Mouse (Mus musculus) neural tube, embryonic 15.5 days (tissue): ENCODE data around the gene Rnf39. TPM values are rescaled to one million over a fixed set of nuclear protein-coding genes. Genes with fewer than 3 reads are reported as not detected.

ENCODE experiments used
- ATAC-seq: fragments of 200-750 bp; cut with Nextera tagmentation; 2 replicates; pipeline ENCODE4 v1.8.0; 2017; ENCODE audit warnings: mild to moderate bottlenecking, moderate TSS enrichment, moderate library complexity; ENCODE audit not compliant: low FRiP score
- H3K27ac ChIP-seq: fragments of 300-500 bp; sonication (generic); replicated peaks from 2 replicates; pipeline ENCODE4 v1.5.1; 2015; ENCODE audit warnings: mild to moderate bottlenecking, inconsistent platforms
- H3K27me3 ChIP-seq: fragments of 300-500 bp; sonication (generic); replicated peaks from 2 replicates; pipeline ENCODE4 v1.6.1; 2015; ENCODE audit warnings: inconsistent platforms
- H3K36me3 ChIP-seq: fragments of 300-500 bp; sonication (generic); 2 replicates; pipeline ENCODE4 v1.6.1; 2015; ENCODE audit warnings: inconsistent platforms
- H3K4me1 ChIP-seq: fragments of 300-500 bp; sonication (generic); 2 replicates; pipeline ENCODE4 v1.6.1; 2015; ENCODE audit warnings: inconsistent platforms
- H3K4me2 ChIP-seq: fragments of 300-500 bp; sonication (generic); 2 replicates; pipeline ENCODE4 v1.6.1; 2015; ENCODE audit warnings: inconsistent platforms, mild to moderate bottlenecking, moderate library complexity
- H3K4me3 ChIP-seq: fragments of 300-500 bp; sonication (generic); replicated peaks from 2 replicates; pipeline ENCODE4 v1.5.1; 2015; ENCODE audit warnings: mild to moderate bottlenecking, inconsistent platforms
- H3K9ac ChIP-seq: fragments of 300-500 bp; sonication (generic); replicated peaks from 2 replicates; pipeline ENCODE4 v1.6.1; 2015; ENCODE audit warnings: mild to moderate bottlenecking, inconsistent platforms
- H3K9me3 ChIP-seq: fragments of 300-500 bp; sonication (generic); replicated peaks from 2 replicates; pipeline ENCODE4 v1.6.1; 2016; ENCODE audit warnings: inconsistent platforms
- WGBS: fragments of 180-500 bp; shearing (Covaris S2); methylation state at CpG from one replicate; pipeline ENCODE4 v1.1.7; 2015; ENCODE audit warnings: mixed read lengths; 5-methylcytosine and 5-hydroxymethylcytosine counted together
- polyA plus RNA-seq: library from polyadenylated mRNA; unstranded; fragments of >200 nt; fragmentation: Nextera tagmentation; extraction: Ambion mirVana; gene quantifications from 2 replicates; pipeline ENCODE4 v1.2.1, GENCODE M21; 2015

Gene Rnf39
- 1.9 and 2.0 TPM in 2 replicates for polyA plus RNA-seq

DNA sequence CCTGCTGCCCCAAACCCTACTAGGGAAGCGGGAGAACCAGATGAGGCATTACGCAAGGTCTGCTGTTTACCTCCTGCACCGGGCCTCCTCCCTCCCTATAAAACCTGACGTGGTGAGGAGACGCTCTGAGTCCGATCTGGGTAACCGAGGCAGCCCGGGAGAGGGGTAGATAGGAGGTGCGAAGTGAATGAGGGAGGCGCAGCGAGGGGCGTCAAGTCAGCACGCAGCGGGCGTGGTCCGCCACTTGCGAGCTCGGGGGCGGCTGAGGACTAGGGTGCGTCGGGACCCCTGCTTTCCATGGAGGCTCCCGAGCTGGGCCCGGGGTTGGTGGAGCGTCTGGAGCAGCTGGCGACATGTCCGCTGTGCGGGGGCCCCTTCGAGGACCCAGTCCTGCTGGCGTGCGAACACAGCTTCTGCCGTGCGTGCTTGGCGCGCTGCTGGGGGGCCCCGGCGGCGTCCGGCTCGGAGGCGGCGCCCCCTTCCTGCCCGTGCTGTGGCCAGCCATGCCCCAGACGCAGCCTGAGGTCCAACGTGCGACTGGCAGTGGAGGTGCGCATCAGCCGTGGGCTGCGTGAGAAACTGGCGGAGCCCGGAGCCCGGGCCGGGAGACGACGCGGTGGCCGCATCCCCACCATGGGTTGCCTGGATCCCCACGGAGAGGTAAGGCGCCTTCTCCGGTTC, at the start of gene Rnf39:
TSS of gene Rnf39 (plus strand) at position 128 of the 681 bp plus-strand sequence.
- WGBS, result 2% methylated on average over 56 of the region's 59 CpGs
- Histone ChIP-seq H3K36me3 (no peaks in the 10 kb centered on the region), H3K4me1 (peaks cover 37% of the 10 kb centered on the region), H3K27me3 (peaks cover 34% of the 10 kb centered on the region), H3K4me3 (peak within 1 kb of the TSS; percentile 43), H3K27ac (no peak within 1 kb of the TSS), H3K4me2 (peak within 1 kb of the TSS; percentile 80), H3K9me3 (no peaks in the 10 kb centered on the region), H3K9ac (peak within 1 kb of the TSS; percentile 28)
- 0 out of 2 replicates have a peak, but pooled peaks have one; percentile 9 for ATAC-seq

DNA sequence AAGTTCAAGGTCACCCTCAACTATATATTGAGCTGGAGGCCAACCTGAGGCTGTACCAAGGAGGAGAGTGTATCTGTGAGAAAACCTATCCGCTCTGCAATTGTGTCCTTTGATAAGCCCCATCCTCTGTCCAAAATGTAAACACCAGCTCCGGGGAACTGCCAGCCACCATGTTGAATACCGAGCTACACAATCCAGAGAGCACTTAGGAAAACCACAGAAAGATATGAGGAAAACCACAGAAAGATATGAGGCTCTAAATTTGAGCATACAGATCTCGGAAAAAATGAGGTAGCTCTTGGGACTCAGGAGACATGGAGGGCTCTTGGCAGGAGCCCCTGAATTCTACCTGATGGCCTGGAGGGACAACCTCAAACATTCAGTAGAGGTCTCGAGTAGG, 49.3 kb upstream of the Rnf39 start:
- no peak overlapping the region for H3K9ac ChIP-seq
- no peak overlapping the region for H3K27ac ChIP-seq
- no peaks in the 10 kb centered on the region for H3K4me1 ChIP-seq
- no peak for ATAC-seq
- WGBS, result 78% methylated on average over 5 of the region's 5 CpGs
- no peak overlapping the region for H3K4me3 ChIP-seq
- H3K36me3 ChIP-seq, result no peaks in the 10 kb centered on the region
- H3K27me3 ChIP-seq, result no peaks in the 10 kb centered on the region
- H3K9me3 ChIP-seq, result no peaks in the 10 kb centered on the region
- H3K4me2 ChIP-seq, result no peak overlapping the region

DNA sequence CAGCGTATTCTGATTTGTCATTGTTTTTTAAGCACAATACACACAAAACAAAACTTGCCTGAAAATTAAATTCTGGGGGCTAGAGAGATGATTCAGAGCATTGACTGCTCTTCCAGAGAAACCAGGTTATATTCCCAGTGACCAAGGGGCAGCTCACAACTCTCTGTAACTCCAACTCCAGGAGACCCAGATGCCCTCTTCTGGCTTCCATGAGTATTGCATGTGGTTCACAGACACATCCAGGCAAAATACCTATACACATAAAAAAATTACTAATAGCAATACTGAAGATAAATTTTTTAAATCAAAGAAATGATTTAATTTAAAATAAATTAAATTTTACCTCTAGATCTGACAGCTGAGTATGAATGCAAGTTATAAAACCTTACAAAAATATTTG, 46.1 kb upstream of the Rnf39 start:
- H3K9me3 ChIP-seq, result no peaks in the 10 kb centered on the region
- H3K27me3 ChIP-seq, result no peaks in the 10 kb centered on the region
- no peaks in the 10 kb centered on the region for H3K4me1 ChIP-seq
- no peaks in the 10 kb centered on the region for H3K36me3 ChIP-seq
- ATAC-seq, result no peak
- H3K4me3 ChIP-seq, result no peak overlapping the region
- no peak overlapping the region for H3K9ac ChIP-seq
- H3K4me2 ChIP-seq, result no peak overlapping the region
- H3K27ac ChIP-seq, result no peak overlapping the region
- WGBS, result 94% methylated on average over 1 of the region's 1 CpGs

DNA sequence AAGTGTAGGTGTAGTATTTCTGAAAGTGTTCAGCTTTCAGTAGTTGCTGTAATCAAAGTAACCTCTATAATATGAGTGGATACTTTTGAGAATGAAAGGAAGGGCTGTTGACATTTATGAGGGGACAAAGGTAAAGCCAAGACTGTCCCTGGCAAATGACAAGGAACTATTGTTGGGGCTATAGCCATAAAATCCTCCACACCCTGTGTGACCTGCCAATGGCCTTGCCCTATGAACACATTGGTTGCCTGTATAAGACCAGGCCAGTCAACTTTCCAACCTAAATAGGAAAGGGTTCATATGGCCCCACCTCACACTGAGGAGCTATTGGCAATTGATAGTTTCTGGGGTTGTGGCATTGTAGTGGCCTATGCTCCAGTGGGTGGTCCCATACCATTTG, 45.7 kb upstream of the Rnf39 start:
- no peaks in the 10 kb centered on the region for H3K4me1 ChIP-seq
- no peaks in the 10 kb centered on the region for H3K27me3 ChIP-seq
- H3K9me3 ChIP-seq, result no peaks in the 10 kb centered on the region
- ATAC-seq, result no peak
- H3K4me3 ChIP-seq, result no peak overlapping the region
- no peak overlapping the region for H3K27ac ChIP-seq
- H3K4me2 ChIP-seq, result no peak overlapping the region
- no peak overlapping the region for H3K9ac ChIP-seq
- no peaks in the 10 kb centered on the region for H3K36me3 ChIP-seq

DNA sequence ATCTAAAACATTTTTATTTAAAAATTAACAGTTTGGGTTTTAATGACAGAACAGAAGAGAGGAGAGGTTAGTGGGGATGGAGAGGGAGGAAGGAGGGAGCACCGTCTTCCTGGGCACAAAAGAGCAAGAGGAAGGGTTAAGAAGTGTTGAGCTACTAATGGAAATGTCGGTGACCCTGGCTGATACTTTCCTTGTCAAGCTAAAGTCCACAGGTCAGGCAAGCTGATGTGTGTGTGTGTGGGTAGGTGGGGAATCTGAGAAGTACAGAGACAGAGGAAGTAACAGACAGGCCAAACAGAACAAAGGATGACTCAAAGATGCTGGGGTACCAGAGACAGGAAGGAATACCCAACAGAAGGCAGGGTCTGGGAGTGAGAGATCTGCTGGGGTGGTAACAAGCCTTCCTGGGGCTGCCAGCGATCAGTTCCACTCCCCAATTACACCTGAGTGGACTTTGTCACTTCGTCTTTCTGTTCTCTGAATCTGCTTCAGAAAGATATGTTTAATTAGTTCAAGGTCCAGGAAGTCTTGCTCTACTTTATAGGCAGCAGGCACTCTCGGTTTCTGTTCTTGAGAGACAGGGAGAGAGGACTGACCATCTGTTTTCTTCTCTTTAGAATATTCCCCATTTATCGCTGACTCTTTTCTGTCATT, 45.0 kb upstream of the Rnf39 start, which contains the start of gene Trim31:
TSS of gene Trim31 (plus strand) at position 567 of the 654 bp plus-strand sequence.
- Histone ChIP-seq H3K4me2 (no peak within 1 kb of the TSS), H3K9ac (no peak within 1 kb of the TSS), H3K4me3 (no peak within 1 kb of the TSS), H3K27ac (no peak within 1 kb of the TSS), H3K27me3 (no peaks in the 10 kb centered on the region), H3K4me1 (no peaks in the 10 kb centered on the region), H3K9me3 (no peaks in the 10 kb centered on the region), H3K36me3 (no peaks in the 10 kb centered on the region)
- no peak for ATAC-seq
- 72% methylated on average over 6 of the region's 6 CpGs for WGBS

DNA sequence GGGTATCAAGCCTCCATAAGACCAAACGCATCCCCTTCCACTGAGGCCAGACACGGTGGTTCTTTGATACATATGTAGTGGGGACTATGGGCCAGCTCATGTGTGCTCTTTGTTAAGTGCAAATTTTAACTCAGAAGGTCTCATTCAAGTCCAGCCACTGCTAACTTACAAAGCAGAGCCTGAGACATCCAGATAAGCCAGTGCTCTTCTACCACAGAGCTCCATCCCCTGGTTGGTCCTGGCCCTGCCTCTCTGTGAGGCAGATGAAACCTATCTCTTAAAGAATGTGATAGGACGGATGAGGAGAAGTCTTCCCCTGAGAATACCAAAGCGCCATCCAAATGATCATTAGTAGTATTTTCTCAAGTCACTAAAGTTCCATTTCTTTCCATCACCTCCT, 43.3 kb upstream of the Rnf39 start:
- H3K4me1 ChIP-seq, result no peaks in the 10 kb centered on the region
- H3K36me3 ChIP-seq, result no peaks in the 10 kb centered on the region
- H3K27me3 ChIP-seq, result no peaks in the 10 kb centered on the region
- no peak for ATAC-seq
- H3K4me3 ChIP-seq, result no peak overlapping the region
- no peaks in the 10 kb centered on the region for H3K9me3 ChIP-seq
- no peak overlapping the region for H3K4me2 ChIP-seq
- H3K9ac ChIP-seq, result no peak overlapping the region
- 89% methylated on average over 4 of the region's 4 CpGs for WGBS
- no peak overlapping the region for H3K27ac ChIP-seq

DNA sequence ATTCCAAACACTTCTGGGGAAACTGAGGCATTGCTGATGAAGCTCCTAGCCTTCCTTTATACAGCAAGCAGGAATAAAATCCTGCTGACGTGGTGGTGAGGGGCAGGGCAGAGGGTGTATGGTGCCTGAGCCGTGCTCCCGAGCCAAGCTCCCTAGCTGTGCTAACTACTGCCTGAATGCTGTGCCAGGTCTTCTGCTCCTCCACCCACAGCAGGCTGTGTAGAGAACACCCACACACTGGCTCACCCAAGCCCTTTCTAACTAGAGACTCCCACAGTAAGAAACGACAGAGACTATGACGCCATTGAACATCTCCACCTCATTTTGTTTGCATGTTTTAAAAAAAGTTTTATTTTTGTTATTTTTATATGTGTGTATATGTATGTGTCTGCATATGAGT, 42.7 kb upstream of the Rnf39 start:
- Histone ChIP-seq H3K36me3 (no peaks in the 10 kb centered on the region), H3K4me3 (no peak overlapping the region), H3K9me3 (no peaks in the 10 kb centered on the region), H3K4me2 (no peak overlapping the region), H3K27ac (no peak overlapping the region), H3K4me1 (no peaks in the 10 kb centered on the region), H3K9ac (no peak overlapping the region), H3K27me3 (no peaks in the 10 kb centered on the region)
- 89% methylated on average over 5 of the region's 5 CpGs for WGBS
- no peak for ATAC-seq

DNA sequence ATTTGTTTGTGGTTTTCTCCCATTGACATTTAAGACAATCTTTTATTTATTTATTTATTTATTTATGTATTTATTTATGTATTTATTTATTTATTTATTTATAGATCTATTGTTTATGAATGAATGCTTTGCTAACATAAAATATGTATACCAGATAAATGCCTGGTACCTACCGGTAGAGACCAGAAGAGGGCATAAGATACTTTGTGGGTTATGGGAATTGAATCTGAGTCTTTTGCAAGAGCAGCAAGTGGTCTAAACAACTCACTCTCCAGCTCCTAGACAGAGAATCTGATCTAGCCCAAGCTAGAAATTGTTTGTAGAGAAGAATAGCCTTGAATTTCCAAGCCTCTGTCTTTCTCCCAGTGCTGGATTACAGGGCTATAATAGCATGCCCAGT, 42.0 kb upstream of the Rnf39 start:
- H3K27ac ChIP-seq, result no peak overlapping the region
- no peaks in the 10 kb centered on the region for H3K4me1 ChIP-seq
- no peak for ATAC-seq
- no peak overlapping the region for H3K9ac ChIP-seq
- H3K36me3 ChIP-seq, result no peaks in the 10 kb centered on the region
- no peaks in the 10 kb centered on the region for H3K9me3 ChIP-seq
- WGBS, result 24% methylated on average over 1 of the region's 1 CpGs
- H3K27me3 ChIP-seq, result no peaks in the 10 kb centered on the region
- H3K4me2 ChIP-seq, result no peak overlapping the region
- H3K4me3 ChIP-seq, result no peak overlapping the region

DNA sequence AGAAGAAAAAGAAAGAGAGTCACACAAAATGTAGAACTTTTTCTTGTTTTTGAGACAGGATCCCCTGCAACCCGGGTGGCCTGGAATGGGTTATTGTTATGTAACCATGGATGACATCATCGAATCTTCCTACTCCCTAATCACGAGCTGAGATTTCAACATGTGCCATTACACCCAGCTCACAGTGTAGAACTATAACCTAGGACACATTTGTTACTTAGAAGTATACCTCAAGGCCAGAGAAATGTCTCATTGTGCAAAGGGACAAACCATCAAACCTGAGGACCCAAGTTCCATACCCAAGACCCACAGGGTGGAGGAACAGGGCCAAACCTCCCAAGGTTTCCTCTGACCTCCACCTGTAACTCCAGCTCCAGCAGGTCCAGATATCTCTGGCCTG, 39.1 kb upstream of the Rnf39 start:
- H3K36me3 ChIP-seq, result no peaks in the 10 kb centered on the region
- no peaks in the 10 kb centered on the region for H3K27me3 ChIP-seq
- no peak overlapping the region for H3K9ac ChIP-seq
- 77% methylated on average over 3 of the region's 3 CpGs for WGBS
- no peak overlapping the region for H3K4me2 ChIP-seq
- no peak for ATAC-seq
- no peaks in the 10 kb centered on the region for H3K9me3 ChIP-seq
- no peaks in the 10 kb centered on the region for H3K4me1 ChIP-seq
- H3K27ac ChIP-seq, result no peak overlapping the region
- H3K4me3 ChIP-seq, result no peak overlapping the region

DNA sequence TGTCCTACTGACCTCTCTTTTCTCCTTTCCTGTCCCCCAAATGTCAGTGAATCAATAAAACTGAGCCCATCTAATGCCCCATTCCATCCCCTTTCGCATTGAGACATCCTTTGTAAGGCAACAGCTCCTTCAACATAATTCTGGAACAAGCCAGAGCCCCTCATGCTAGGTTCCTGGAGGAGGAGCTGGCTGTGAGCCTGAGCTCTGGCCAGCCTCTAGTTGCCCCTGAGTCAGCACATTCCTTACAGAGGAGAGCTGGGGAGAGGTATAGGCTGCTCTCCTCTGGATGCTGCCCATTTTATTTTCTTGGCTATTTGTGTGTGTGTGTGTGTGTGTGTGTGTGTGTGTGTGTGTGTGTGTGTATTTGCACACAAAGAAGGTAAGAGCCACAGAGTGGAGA, 34.5 kb upstream of the Rnf39 start:
- Histone ChIP-seq H3K4me2 (no peak overlapping the region), H3K9me3 (no peaks in the 10 kb centered on the region), H3K9ac (no peak overlapping the region), H3K4me3 (no peak overlapping the region), H3K4me1 (no peaks in the 10 kb centered on the region), H3K36me3 (no peaks in the 10 kb centered on the region), H3K27ac (no peak overlapping the region), H3K27me3 (no peaks in the 10 kb centered on the region)
- WGBS, result 62% methylated on average over 1 of the region's 1 CpGs
- no peak for ATAC-seq

DNA sequence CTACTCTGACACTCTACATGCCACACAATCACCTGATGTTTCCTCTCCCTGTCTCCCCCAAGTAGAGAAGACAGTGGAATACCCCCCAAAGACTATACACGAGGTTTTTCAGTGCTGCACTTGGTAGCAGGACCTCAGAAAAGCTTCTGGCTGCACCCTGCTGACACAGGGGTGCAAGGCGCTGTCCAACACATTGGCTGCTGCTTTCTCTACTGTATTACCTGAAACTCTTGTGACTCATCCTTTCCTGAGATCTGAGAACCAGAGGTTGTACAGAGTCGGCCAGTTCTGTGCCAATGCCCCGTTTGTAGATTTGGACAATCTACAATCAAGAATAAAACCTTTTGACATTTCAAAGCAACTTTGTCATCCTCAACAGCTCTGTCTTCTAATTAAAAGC, 32.9 kb upstream of the Rnf39 start:
- H3K9me3 ChIP-seq, result no peaks in the 10 kb centered on the region
- ATAC-seq, result no peak
- no peaks in the 10 kb centered on the region for H3K27me3 ChIP-seq
- 68% methylated on average over 4 of the region's 4 CpGs for WGBS
- H3K36me3 ChIP-seq, result no peaks in the 10 kb centered on the region
- no peaks in the 10 kb centered on the region for H3K4me1 ChIP-seq
- no peak overlapping the region for H3K4me3 ChIP-seq
- H3K4me2 ChIP-seq, result no peak overlapping the region
- no peak overlapping the region for H3K27ac ChIP-seq
- H3K9ac ChIP-seq, result no peak overlapping the region

DNA sequence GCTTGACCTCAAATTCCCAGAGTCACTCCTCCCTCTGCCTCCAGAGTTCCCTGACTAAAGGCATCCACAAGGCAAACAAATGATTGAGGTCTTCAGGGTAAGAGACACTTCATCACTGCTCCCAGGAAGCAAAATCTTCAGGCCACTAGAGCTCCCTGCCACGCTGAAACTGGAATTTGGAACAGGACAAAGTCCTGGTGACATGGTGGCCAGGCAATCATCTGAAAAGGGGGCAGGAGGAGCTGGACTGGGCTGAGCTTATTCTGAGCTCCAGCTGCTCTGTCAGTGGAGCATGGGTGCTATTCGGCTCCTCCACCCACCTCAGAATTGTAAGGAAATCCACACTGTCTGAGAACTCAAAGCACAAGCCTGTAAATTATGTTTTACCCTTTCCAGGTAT, 30.7 kb upstream of the Rnf39 start:
- Histone ChIP-seq H3K27me3 (no peaks in the 10 kb centered on the region), H3K9me3 (no peaks in the 10 kb centered on the region), H3K27ac (no peak overlapping the region), H3K4me2 (no peak overlapping the region), H3K4me1 (no peaks in the 10 kb centered on the region), H3K4me3 (no peak overlapping the region), H3K9ac (no peak overlapping the region), H3K36me3 (no peaks in the 10 kb centered on the region)
- ATAC-seq, result no peak
- WGBS, result 86% methylated on average over 2 of the region's 2 CpGs
